Mouse (Mus musculus): ENCODE measurements around the gene Mtfr2.
A peak's percentile ranks its signal among the peaks of the same experiment; 100 is the strongest.

Mtfr2 gene

DNA sequence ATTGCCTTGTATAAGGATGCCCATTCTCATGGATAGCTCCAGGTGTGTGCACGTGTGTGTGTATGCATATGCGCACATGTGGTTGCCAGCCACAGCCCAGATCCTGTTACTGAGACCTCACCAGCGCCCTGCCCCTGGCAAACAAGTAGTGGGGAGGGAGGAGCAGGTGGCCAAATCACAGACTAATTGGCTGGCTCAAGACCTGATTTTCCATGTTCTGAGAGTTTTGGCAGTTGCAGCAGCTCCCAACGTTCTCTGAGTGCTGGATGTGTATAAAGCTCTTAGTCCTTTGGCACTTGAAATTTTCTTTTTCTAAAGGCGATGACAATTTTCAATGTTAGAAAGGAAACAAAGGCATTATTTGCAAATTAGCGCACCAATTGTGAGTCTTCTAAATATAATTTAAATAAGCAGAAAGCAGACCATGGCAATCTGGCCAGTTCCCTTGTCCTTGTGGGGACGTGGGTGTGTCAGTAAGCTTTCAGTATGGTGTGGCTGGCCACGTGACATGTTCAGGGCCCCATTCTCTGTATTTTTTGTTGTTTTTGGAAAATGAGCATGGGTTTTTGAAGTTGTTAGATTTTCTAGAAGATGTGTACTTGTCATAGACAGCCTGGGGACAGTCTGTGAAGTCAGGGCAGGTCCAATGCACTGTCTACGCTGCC is 31.6 kb downstream of the Mtfr2 start:
- no peak for DNase-seq (ENCODE audit: low spot score)

DNA sequence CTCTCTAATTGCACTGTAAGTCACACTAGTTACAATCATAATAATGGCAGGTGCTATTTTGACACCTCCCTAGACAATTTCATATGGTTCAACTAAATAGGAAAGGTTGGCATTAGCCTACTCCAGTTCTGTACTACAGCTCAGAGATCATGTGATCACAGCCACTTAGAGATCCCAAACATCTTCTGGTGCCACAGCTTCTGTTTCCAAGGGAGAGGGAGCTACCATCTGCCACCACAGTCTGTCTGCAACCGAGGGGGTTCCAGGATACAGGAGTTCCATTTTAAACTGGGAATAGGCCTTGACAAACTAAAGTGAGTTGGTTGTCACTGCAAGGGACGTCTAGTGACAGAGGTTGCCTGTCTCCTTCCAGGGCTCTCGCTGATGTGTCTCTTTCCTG is 33.2 kb downstream of the Mtfr2 start:
- DNase-seq (ENCODE audit: low spot score) = no peak

DNA sequence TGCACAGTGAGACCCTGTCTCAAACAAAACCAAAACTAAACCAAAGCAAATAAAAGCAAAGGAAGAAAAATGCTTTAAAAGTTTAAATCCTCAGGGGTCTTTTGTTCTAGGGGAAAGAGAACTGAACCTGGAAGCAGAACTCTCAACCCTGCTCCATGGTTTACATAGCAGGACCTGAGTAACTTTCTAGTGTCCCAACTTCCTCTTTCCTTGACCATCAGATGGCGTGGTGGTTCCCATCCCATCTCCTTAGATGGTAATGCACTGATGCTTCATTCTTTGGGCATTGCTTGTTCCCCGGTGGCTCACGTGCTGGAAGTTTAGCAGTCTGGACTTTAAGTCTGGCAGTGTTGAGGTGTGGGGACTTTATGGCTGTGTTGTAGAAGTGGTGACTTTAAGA is 33.8 kb downstream of the Mtfr2 start:
- no peak for DNase-seq (ENCODE audit: low spot score)

DNA sequence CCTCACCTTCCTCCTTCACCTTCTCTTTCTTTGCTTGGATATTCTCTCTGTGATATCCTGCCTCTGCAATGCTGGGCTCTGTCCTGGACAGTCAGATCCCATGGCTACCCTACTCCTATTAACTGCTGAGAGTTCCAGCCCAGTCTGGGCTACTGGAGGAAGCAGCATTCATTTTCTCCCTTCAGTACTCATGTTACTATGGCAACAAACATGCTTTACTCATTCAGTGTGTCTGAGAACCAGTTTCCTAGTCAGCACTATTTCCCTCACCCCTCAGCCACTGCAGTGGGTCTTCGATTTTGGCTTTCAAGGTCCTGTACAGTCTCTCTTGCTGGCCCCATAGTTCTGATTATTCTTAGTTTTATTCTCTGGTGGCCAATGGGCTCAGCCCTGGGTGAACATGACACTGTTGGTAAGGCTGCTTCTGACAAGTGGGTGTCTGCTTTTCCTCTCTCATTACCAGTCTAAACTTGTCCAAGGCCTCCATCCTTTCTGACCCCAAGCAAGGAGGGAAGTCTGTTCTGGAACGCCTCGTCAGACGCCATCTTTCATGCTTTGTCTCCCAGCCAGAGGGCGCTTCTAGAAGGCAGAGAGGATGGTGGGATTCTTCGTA is 35.3 kb downstream of the Mtfr2 start:
- no peak for DNase-seq (ENCODE audit: low spot score)

DNA sequence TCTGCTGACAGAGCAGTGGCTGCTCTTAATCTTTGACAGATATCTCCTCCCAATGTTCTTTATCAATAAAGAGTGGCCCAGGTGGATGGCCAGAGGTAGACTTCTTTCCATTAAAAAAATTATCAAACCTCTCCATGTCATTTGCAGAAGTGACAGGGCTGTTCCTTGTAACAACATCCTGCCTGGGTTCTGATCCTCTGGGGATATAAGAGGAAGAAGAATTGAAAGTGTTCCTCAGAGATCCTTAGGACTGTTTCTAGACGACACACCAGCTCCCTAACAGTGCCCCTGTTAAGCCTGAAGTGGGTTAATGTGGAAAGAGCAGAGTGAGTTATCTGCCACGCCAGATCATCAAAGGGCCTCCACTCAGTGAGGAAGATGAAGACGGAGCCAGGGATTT is 43.0 kb downstream of the Mtfr2 start:
- DNase-seq (ENCODE audit: low spot score) = no peak

DNA sequence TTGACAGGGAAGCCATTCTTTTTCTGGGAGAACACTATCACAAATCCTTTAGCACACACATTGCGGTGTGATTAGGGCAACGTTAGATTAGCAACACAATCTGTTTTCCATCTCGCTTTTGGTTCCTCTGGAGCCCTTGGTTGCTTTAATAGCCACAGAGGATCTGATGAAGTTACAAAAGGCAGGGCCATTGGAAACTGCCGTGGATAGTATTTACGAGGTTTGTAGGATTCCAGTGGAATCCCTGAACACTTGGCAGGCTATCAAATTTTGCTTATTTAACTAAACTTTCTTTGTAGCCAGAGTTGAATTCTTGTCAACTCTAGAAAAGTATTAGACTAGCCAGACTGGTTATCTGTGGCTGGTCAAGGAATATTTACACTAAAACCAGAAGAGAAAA is 47.2 kb downstream of the Mtfr2 start:
- DNase-seq (ENCODE audit: low spot score) = no peak

DNA sequence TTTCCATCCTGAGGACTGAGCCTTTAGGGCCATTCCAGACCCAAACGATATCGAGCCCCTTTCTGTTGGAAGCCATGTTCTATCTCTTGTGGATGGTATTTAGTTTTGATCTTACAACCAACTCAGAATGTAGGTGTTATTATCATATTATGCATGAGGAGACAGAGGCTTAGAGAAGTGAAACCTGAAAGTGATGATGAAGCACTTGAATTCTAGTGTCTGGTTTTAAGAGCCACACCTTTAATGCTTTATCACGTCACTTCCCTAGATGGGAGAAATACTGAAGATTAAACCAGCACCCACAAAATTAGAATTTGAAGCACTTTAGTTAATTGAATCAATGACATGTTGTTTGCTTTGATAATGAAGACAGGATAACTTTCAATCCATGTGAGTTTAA is 48.2 kb downstream of the Mtfr2 start:
- no peak for DNase-seq (ENCODE audit: low spot score)

DNA sequence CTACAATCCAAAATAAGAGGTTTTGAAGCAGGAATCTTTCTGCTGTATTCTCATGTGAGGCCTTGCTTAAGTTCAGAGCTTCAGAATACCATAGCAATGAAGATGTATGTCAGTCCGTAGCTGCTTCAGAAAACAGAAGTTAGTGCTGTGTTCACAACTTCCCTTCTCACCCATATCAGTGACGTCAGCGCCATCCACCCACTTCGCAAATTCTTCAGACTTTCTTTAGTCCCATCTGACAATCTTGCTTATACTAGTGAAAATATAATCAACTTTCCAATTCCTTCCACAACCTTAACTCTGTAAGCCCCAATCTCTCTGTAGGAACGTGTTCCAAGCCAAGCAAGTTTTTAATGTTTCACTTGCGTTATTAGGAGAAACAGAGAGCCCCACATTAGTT is 50.7 kb downstream of the Mtfr2 start:
- DNase-seq (ENCODE audit: low spot score) = no peak

DNA sequence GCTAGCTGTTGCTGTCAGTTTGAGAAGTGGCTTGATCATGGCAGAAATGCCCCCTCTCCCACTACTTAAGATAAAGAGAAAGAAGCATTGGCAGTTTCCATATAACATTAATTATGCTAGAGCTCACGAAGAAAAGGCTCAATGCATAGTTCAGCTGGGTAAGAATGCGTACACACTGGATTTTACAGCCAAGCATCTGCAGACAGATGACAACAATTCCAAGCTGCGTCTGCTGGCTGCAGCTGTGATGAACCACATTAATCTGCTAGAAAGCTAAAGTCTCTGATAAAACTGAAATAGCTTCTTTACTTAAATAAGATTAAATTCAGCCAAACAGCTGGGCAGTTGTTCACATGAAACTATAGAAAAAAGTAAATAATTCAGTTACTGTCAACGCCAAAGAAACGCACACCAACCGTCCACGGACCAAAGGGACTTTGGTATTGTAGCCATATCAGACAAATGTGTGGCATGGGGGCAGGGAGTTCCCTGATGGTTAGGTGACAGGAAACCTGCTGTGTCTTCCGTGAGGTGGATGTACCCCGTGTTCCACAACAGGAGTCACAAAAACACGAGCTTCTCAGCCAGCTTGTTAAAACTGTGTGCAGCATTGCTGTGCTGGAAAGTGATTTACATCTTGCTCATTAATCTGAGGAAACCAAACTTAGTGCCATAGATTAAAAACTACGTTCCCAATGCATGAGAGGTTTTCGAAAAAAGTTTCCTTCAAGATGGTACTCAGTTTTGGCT is 51.2 kb downstream of the Mtfr2 start:
- DNase-seq (ENCODE audit: low spot score) = no peak

DNA sequence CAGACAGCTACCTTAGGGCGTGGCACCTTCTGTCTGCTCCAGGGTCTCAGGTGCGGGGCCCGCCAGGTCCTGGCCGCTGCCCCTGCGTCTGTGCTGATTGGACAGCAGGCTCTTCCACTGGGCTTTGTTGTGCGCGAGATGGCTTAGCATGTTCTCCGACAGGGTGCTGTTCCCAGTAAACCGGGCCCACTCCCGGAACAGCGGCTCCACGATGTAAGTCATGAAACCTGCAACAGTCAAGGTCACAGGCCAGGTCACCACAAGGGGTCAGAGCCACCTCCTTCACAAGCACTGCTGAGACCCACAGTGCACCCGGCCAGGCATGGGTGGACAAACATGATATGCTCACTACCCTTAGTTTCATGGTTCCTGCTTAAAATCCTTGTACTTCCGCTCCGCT is 52.8 kb downstream of the Mtfr2 start:
- DNase-seq (ENCODE audit: low spot score) = no peak

DNA sequence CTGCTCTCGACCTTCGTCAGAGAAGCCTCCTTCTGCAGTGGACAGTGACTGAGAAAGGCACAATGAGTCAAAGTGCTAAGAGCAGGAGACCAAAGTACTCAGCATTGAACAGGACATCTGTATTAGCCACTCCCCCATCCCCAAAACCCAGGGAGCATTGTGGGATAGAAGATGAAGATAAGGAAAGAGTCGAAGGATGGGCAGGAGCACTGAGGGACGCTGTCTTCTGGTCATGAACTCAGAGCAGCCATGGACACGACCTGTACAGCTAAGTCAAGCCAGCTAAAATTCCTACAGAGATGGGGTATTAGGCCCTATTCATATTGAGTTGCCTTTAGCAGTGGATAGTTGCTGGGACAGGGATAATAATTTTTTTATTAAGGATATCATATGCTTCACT is 55.4 kb downstream of the Mtfr2 start:
- DNase-seq (ENCODE audit: low spot score) = no peak

DNA sequence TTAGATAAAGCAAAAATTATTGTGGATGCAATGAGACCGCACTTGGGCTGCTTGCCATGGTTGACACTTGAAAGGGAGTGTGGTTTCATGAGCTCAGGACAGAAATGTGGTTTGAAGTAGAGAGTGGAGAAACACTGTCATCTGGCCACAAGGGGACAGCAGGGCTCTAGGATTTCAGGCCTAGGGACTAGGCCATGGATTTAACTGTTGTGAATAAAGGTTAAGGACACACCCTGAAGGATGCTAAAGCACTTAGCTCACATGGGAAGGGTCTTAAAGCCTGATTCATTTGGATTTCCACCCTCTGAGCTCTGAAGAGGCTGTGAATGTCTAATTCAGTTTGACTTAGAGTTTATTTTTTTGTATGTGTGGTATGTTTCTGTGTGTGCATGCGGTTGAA is 57.9 kb downstream of the Mtfr2 start:
- no peak for DNase-seq (ENCODE audit: low spot score)

DNA sequence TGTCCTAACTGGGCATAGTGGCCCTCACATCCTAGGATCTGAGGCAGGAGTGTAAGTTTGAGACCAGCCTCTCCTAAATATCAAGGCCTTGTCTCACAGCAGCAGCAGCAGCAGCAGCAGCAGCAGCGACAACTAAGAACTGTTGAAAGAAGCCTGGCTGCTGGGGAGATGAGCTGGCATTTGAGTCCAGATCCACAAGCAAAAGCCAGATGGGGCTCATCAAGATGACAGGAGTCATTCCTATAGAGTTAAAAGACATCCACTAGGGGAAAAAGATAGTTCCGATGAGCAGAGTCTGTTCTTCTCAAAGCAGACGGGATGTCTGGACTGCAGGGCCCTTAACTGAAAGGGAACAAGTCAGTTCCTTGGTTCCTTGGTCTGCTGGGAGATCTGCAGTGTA is 60.8 kb downstream of the Mtfr2 start:
- peak; percentile 21 for DNase-seq (ENCODE audit: low spot score)

DNA sequence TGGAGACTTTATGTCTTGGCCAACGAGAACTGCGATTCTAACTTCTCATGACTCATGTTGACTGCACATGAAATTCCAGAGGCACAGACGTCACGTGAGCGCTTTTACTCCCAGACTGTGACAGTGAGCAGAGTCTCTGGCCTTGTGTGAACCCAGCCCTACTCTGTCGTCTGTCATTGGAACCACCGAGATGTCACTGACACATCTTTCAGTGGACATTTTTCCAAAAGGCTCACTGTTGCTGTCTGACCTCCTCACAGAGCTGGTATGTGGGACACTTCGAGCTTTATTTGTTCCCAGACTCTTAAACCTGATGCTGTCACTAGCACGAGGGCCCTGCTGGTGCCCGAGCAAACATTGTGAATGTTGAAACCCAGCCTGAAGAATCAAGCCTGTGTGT is 61.6 kb downstream of the Mtfr2 start:
- DNase-seq (ENCODE audit: low spot score) = no peak

Measured in yolk sac, embryonic 10.5 days (tissue).